Mouse (Mus musculus): ENCODE results near the gene Crygs.

GRCm38 (mm10) chr16:22775471-22775985 is 35.8 kb downstream of the Crygs start:
- no peak for TF ChIP-seq POLR2A (IDR thresholded peaks at IDR 0.05; ENCODE audit: control insufficient read depth, low read depth, low read length)
- no peak for TF ChIP-seq CTCF (IDR thresholded peaks at IDR 0.05; ENCODE audit: control insufficient read depth, insufficient read depth, insufficient replicate concordance, low read depth, low read length)

All from testis, adult 2 months (tissue).